Mouse (Mus musculus): ENCODE results near the gene Dock1. TPM values are rescaled to one million over a fixed set of nuclear protein-coding genes. Genes with fewer than 3 reads are reported as not detected.

Gene Dock1
- total and polyA plus RNA-seq, 3 experiments = not detected

DNA sequence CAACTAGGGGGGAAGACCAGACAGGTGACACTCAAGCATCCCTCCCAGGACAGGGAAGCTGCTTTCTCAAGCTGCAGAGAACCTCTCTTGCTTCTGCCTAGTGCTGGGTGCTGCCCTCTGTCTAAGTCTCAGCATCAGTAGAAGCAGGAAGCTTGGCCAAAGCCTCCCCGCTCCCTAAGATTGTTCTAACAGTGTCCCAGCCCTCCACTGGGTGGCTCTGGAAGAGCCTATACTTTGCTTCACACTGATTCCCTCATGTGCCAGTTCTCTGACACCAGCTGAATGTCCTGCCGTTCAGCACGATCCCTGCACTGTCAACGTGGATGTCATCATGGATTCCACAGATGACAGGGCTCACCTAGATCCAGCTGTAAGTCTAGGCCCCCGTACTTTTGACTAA is 324.5 kb downstream of the Dock1 start:
- H3K27me3 ChIP-seq (ENCODE audit: insufficient read depth, low read length) = no peaks in the 10 kb centered on the region
- H3K9me3 ChIP-seq (replicated peaks) = peaks cover 60% of the 10 kb centered on the region
- no peaks in the 10 kb centered on the region for H3K4me1 ChIP-seq (ENCODE audit: insufficient read depth, low read depth, low read length)
- DNase-seq (ENCODE audit: low spot score) (no peak), ATAC-seq (ENCODE audit: extremely low read depth, insufficient number of reproducible peaks, low FRiP score, poor library complexity, severe bottlenecking) (no peak)
- H3K4me3 ChIP-seq (ENCODE audit: low read depth, low read length) = no peak overlapping the region
- TF ChIP-seq GATA2 (IDR thresholded peaks at IDR 0.05; ENCODE audit: borderline replicate concordance, low read depth, low read length) (no peak), GATA1 (IDR thresholded peaks at IDR 0.05; ENCODE audit: borderline replicate concordance, low read length) (no peak), CTCF (IDR thresholded peaks at IDR 0.05; ENCODE audit: low read depth, low read length) (no peak), TAL1 (conservative IDR thresholded peaks at IDR 0.05; ENCODE audit: low read depth, low read length) (no peak), POLR2AphosphoS5 (IDR thresholded peaks at IDR 0.05; ENCODE audit: insufficient replicate concordance, low read depth, low read length) (no peak)
- H3K36me3 ChIP-seq (replicated peaks) = no peaks in the 10 kb centered on the region

DNA sequence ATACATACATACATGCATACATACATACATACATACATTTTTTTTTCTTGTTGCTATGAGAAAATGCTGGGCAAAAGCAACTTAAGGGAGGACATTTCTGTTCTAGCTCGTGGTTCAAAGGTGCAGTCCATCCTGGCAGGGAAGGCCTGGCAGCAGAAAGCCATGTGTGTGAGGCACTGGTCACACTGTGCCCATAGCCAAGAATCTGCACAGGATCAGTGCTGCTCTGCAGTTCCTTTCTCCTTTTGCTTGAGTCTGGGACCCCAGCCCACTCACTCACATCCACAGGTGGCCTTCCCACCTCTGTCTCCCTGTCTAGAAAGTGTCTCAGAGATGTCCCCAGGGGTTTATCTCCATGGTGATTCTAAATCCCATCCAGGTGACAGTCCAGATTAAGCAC is 331.8 kb downstream of the Dock1 start:
- DNase-seq (ENCODE audit: low spot score) (no peak), ATAC-seq (ENCODE audit: extremely low read depth, insufficient number of reproducible peaks, low FRiP score, poor library complexity, severe bottlenecking) (no peak)
- Histone ChIP-seq H3K9me3 (replicated peaks) (peaks cover 82% of the 10 kb centered on the region), H3K36me3 (replicated peaks) (no peaks in the 10 kb centered on the region), H3K4me1 (ENCODE audit: insufficient read depth, low read depth, low read length) (no peaks in the 10 kb centered on the region), H3K27me3 (ENCODE audit: insufficient read depth, low read length) (no peaks in the 10 kb centered on the region), H3K4me3 (ENCODE audit: low read depth, low read length) (no peak overlapping the region)
- TF ChIP-seq GATA1 (IDR thresholded peaks at IDR 0.05; ENCODE audit: borderline replicate concordance, low read length) = no peak
- no peak for TF ChIP-seq POLR2AphosphoS5 (IDR thresholded peaks at IDR 0.05; ENCODE audit: insufficient replicate concordance, low read depth, low read length)
- no peak for TF ChIP-seq CTCF (IDR thresholded peaks at IDR 0.05; ENCODE audit: low read depth, low read length)
- TF ChIP-seq TAL1 (conservative IDR thresholded peaks at IDR 0.05; ENCODE audit: low read depth, low read length) = no peak
- TF ChIP-seq GATA2 (IDR thresholded peaks at IDR 0.05; ENCODE audit: borderline replicate concordance, low read depth, low read length) = no peak

DNA sequence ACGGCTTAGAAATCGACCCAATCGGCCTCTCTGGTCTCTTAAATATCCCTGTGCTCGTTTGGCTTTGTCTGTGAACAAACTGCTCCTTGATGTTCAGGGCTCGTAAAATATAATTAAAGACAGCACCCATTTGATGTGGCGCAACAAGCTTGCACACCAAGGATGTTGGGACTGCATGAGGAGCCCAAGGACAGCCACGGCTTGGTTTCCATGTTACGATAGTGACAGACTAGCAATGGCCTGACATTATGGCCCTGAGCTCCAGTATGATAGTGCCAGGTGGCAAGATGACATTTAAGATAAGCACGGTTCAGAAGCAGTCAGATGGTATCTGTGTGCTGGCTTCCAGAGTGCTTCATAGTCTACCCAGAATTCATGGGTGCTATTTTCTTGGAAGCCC is 332.4 kb downstream of the Dock1 start:
- H3K4me1 ChIP-seq (ENCODE audit: insufficient read depth, low read depth, low read length) = no peaks in the 10 kb centered on the region
- H3K27me3 ChIP-seq (ENCODE audit: insufficient read depth, low read length) = no peaks in the 10 kb centered on the region
- peaks cover 79% of the 10 kb centered on the region for H3K9me3 ChIP-seq (replicated peaks)
- no peak for TF ChIP-seq GATA2 (IDR thresholded peaks at IDR 0.05; ENCODE audit: borderline replicate concordance, low read depth, low read length)
- no peak for TF ChIP-seq TAL1 (conservative IDR thresholded peaks at IDR 0.05; ENCODE audit: low read depth, low read length)
- no peak for TF ChIP-seq GATA1 (IDR thresholded peaks at IDR 0.05; ENCODE audit: borderline replicate concordance, low read length)
- no peak for TF ChIP-seq CTCF (IDR thresholded peaks at IDR 0.05; ENCODE audit: low read depth, low read length)
- TF ChIP-seq POLR2AphosphoS5 (IDR thresholded peaks at IDR 0.05; ENCODE audit: insufficient replicate concordance, low read depth, low read length) = no peak
- H3K4me3 ChIP-seq (ENCODE audit: low read depth, low read length) = no peak overlapping the region
- H3K36me3 ChIP-seq (replicated peaks) = no peaks in the 10 kb centered on the region
- no peak for DNase-seq (ENCODE audit: low spot score)
- ATAC-seq (ENCODE audit: extremely low read depth, insufficient number of reproducible peaks, low FRiP score, poor library complexity, severe bottlenecking) = no peak

DNA sequence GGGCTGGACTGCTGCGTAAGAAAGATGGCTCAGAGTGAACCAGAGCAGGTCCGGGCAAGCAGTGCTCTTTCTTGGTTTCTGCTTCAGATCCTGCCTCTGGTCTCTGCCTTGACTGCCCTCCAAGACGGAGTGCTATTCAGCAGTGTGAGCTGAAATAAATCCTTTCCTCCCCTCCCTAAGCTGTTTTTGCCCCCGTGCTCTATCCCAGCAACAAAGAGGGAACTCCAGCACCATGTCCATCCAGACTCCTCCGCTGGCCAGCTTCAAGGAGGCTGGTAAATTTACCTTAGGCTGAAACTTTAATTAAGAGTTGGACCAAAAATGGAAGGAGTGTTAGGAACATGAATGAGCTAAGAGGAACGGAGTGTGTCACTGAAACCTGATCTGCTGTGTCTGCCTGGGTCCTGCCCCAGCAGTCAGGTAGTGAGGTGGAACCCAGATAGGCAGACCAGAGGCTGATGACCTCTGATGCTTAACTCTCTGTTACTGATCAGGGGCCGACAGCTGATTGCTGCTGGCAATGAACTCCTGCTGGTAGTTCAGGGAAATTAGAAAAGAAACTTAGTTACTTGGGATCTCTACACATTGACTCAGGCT is 335.6 kb downstream of the Dock1 start:
- no peaks in the 10 kb centered on the region for H3K36me3 ChIP-seq (replicated peaks)
- H3K4me3 ChIP-seq (ENCODE audit: low read depth, low read length) = no peak overlapping the region
- no peaks in the 10 kb centered on the region for H3K4me1 ChIP-seq (ENCODE audit: insufficient read depth, low read depth, low read length)
- no peak for TF ChIP-seq GATA1 (IDR thresholded peaks at IDR 0.05; ENCODE audit: borderline replicate concordance, low read length)
- TF ChIP-seq GATA2 (IDR thresholded peaks at IDR 0.05; ENCODE audit: borderline replicate concordance, low read depth, low read length) = no peak
- TF ChIP-seq CTCF (IDR thresholded peaks at IDR 0.05; ENCODE audit: low read depth, low read length) = no peak
- TF ChIP-seq TAL1 (conservative IDR thresholded peaks at IDR 0.05; ENCODE audit: low read depth, low read length) = no peak
- no peak for TF ChIP-seq POLR2AphosphoS5 (IDR thresholded peaks at IDR 0.05; ENCODE audit: insufficient replicate concordance, low read depth, low read length)
- ATAC-seq (ENCODE audit: extremely low read depth, insufficient number of reproducible peaks, low FRiP score, poor library complexity, severe bottlenecking) (no peak), DNase-seq (ENCODE audit: low spot score) (no peak)
- H3K9me3 ChIP-seq (replicated peaks) = peaks cover 78% of the 10 kb centered on the region
- no peaks in the 10 kb centered on the region for H3K27me3 ChIP-seq (ENCODE audit: insufficient read depth, low read length)

DNA sequence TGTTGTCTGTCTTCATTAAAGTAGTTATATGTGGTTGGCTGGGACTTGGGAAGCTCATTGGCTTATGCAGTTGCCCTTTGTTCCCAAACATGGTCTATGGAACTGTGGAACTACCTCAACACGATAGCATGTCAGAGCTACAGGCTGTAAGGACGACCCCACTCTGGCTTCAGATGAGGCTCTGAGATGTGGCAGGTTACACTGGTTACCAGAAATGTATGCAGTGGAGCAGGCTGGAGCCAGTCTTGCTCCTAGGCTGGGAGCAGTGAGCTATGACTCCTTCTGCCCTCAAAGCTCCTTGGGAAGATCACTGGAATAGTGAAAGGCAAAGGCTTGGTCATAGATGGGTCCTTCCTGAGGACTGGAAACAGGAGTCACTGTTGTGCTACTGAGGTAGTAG is 337.6 kb downstream of the Dock1 start:
- no peak for TF ChIP-seq GATA1 (IDR thresholded peaks at IDR 0.05; ENCODE audit: borderline replicate concordance, low read length)
- no peak for TF ChIP-seq POLR2AphosphoS5 (IDR thresholded peaks at IDR 0.05; ENCODE audit: insufficient replicate concordance, low read depth, low read length)
- TF ChIP-seq TAL1 (conservative IDR thresholded peaks at IDR 0.05; ENCODE audit: low read depth, low read length) = no peak
- TF ChIP-seq CTCF (IDR thresholded peaks at IDR 0.05; ENCODE audit: low read depth, low read length) = no peak
- TF ChIP-seq GATA2 (IDR thresholded peaks at IDR 0.05; ENCODE audit: borderline replicate concordance, low read depth, low read length) = no peak
- ATAC-seq (ENCODE audit: extremely low read depth, insufficient number of reproducible peaks, low FRiP score, poor library complexity, severe bottlenecking) (no peak), DNase-seq (ENCODE audit: low spot score) (no peak)
- Histone ChIP-seq H3K4me3 (ENCODE audit: low read depth, low read length) (no peak overlapping the region), H3K36me3 (replicated peaks) (no peaks in the 10 kb centered on the region), H3K9me3 (replicated peaks) (peaks cover 75% of the 10 kb centered on the region), H3K27me3 (ENCODE audit: insufficient read depth, low read length) (no peaks in the 10 kb centered on the region), H3K4me1 (ENCODE audit: insufficient read depth, low read depth, low read length) (no peaks in the 10 kb centered on the region)

DNA sequence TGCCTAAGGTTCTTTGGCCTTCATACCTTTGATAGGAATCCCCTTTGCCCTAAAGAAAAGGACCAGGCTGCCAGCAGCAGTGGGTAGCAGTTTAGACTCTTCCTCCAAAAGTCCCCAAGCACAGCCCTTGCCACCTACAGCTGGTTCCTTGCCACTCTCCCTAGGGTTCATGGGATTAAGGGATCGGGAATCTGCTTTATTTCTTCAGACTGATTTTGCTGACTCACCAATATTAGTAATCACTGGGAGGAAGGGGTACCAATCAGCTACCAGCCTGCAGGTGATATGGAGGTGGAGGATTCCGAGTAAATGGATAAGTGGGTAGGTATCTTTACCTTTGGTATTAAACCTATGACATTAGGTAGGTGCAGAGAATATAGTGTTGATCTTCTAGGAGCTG is 340.5 kb downstream of the Dock1 start:
- H3K4me1 ChIP-seq (ENCODE audit: insufficient read depth, low read depth, low read length) = no peaks in the 10 kb centered on the region
- DNase-seq (ENCODE audit: low spot score) (no peak), ATAC-seq (ENCODE audit: extremely low read depth, insufficient number of reproducible peaks, low FRiP score, poor library complexity, severe bottlenecking) (no peak)
- H3K9me3 ChIP-seq (replicated peaks) = peaks cover 61% of the 10 kb centered on the region
- H3K36me3 ChIP-seq (replicated peaks) = no peaks in the 10 kb centered on the region
- TF ChIP-seq POLR2AphosphoS5 (IDR thresholded peaks at IDR 0.05; ENCODE audit: insufficient replicate concordance, low read depth, low read length) = no peak
- no peak for TF ChIP-seq TAL1 (conservative IDR thresholded peaks at IDR 0.05; ENCODE audit: low read depth, low read length)
- TF ChIP-seq CTCF (IDR thresholded peaks at IDR 0.05; ENCODE audit: low read depth, low read length) = no peak
- TF ChIP-seq GATA1 (IDR thresholded peaks at IDR 0.05; ENCODE audit: borderline replicate concordance, low read length) = no peak
- TF ChIP-seq GATA2 (IDR thresholded peaks at IDR 0.05; ENCODE audit: borderline replicate concordance, low read depth, low read length) = no peak
- no peak overlapping the region for H3K4me3 ChIP-seq (ENCODE audit: low read depth, low read length)
- no peaks in the 10 kb centered on the region for H3K27me3 ChIP-seq (ENCODE audit: insufficient read depth, low read length)
